ENCODE assay signal across 21 mouse cellular contexts in the genomic region with DNA sequence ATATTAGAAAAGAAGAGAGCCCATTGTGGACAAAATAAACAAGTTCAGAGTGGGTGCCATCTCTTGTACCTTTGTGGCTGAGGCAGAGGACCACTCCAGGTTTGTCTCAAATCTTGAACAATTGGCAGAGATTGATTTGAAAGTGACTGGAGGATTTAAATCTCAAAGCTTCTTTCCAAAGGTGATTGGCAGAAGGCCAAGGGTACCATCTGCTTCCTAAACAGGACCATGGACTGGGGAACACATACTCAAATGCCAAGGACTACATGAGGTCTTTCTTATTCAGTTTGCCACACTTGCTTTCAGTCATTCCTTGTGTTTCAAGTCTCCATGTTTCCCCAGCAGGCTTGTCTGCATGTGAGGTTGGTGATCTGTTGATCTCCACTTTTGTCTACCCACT.
"Had no signal": no experiment of that assay in that cellular context is flagged by ENCODE, and none has a peak within 500 bp of the region (broad histone marks: within the 10 kb centered on the region; RNA-seq: fewer than 3 reads in every experiment).

No protein-coding gene starts in this region.

- H3K4me1 ChIP-seq: limb, embryonic 12.5 days; limb, embryonic 15.5 days; midbrain, embryonic 13.5 days; neural tube, embryonic 13.5 days; stomach, embryonic 15.5 days had no signal

- H3K27ac ChIP-seq: kidney, postnatal 0 days; layer of hippocampus, adult 2 months; left cerebral cortex, adult 2 months; limb, embryonic 12.5 days; limb, embryonic 15.5 days; liver, embryonic 14.5 days; macrophage; midbrain, embryonic 13.5 days; neural tube, embryonic 13.5 days; stomach, embryonic 15.5 days had no signal

- H3K36me3 ChIP-seq: limb, embryonic 12.5 days; limb, embryonic 15.5 days; midbrain, embryonic 13.5 days; neural tube, embryonic 13.5 days; stomach, embryonic 15.5 days had no signal

- H3K9me3 ChIP-seq: limb, embryonic 12.5 days; limb, embryonic 15.5 days; midbrain, embryonic 13.5 days; neural tube, embryonic 13.5 days; stomach, embryonic 15.5 days had no signal

- H3K27me3 ChIP-seq: limb, embryonic 12.5 days; limb, embryonic 15.5 days; midbrain, embryonic 13.5 days; neural tube, embryonic 13.5 days; stomach, embryonic 15.5 days had no signal

- H3K4me3 ChIP-seq: layer of hippocampus, adult 2 months; left cerebral cortex, adult 2 months; limb, embryonic 12.5 days; limb, embryonic 15.5 days; midbrain, embryonic 13.5 days; myocyte; neural tube, embryonic 13.5 days; stomach, embryonic 15.5 days had no signal

- ATAC-seq: liver, postnatal 0 days; lung, postnatal 0 days; midbrain, embryonic 13.5 days had no signal

- H3K4me2 ChIP-seq: limb, embryonic 12.5 days; limb, embryonic 15.5 days; liver, embryonic 11.5 days; lung, embryonic 14.5 days; midbrain, embryonic 13.5 days; neural tube, embryonic 13.5 days; stomach, embryonic 15.5 days had no signal

- H3K9ac ChIP-seq: limb, embryonic 12.5 days; limb, embryonic 15.5 days; liver, embryonic 14.5 days; liver, postnatal 0 days; lung, embryonic 14.5 days; midbrain, embryonic 13.5 days; neural tube, embryonic 13.5 days; stomach, embryonic 15.5 days had no signal

- DNase-seq: kidney, postnatal 25 days; layer of hippocampus, adult 9-11 months; liver, postnatal 0 days; lung, embryonic 14.5 days; retina, postnatal 1 day; right cerebral cortex, postnatal 25 days; spleen, adult 18-20 months; thymus, postnatal 25 days had no signal
